Mouse (Mus musculus) liver, postnatal 0 days (tissue): ENCODE results near the gene Gpatch8.

Experiments
- CTCF ChIP-seq: sonication (generic); IDR thresholded peaks from 2 replicates; pipeline ENCODE4 v1.5.1; 2016; ENCODE audit warnings: antibody characterized with exemption, low read depth
- EP300 ChIP-seq: IDR thresholded peaks from 2 replicates; pipeline ENCODE4 v1.6.1; 2016; ENCODE audit warnings: antibody characterized with exemption, low read depth, mild to moderate bottlenecking

DNA sequence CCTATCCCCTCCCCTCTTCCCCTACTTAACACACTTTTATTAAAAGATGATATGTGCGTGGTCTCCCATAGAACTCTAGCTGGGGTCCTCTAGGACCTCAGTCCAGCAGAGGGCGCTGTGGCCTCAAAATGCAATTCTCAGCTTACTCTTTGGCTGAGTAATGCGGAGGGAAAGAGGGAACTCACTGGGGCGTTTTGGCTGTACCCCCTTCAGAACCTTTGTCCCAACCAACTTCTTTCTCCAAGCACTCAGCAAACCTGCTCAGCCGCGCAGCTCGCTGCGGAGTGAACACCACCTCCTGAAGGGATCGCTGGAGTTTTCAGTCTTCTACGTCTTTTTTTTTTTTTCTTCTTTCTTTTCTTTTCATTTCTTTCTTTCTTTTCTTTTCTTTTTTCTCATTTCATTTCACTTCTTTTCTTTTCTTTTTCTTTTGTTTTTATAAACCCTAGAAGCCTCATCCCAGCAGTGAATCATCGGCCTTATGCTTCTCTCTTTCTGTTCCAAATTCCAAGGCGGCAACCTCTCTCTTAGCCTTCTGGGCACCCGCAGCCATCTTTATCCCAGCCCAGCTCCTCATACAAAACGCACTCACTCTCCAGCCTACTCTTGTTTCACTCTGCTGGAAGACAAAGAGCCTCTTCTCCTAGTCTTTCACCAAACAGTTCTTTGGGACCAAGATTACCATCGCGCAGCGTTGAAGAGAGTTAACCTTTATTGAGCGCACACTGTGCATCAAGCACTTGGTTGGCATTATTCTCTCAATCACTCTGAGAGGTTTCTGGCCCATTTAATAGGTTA is 16.9 kb upstream of the Gpatch8 start:
- TF ChIP-seq CTCF (peak; percentile 90), EP300 (no peak)
